Mouse (Mus musculus): ENCODE data around the gene Dlgap4. TPM values are rescaled to one million over a fixed set of nuclear protein-coding genes. Genes with fewer than 3 reads are reported as not detected.

Gene Dlgap4
- polyA plus RNA-seq, 1 experiment from 2014 or later: 10.4 TPM

GRCm38 (mm10) chr2:156642931-156643330, 29.4 kb downstream of the Dlgap4 start:
- Histone ChIP-seq H3K36me3 (replicated peaks) (no peaks in the 10 kb centered on the region), H3K4me1 (replicated peaks) (no peaks in the 10 kb centered on the region), H3K4me2 (no peak overlapping the region), H3K9ac (no peak overlapping the region), H3K27ac (replicated peaks) (no peak overlapping the region), H3K27me3 (peaks cover 17% of the 10 kb centered on the region; the same call in 1 of the 2 replicates), H3K4me3 (replicated peaks) (no peak overlapping the region), H3K9me3 (replicated peaks) (no peaks in the 10 kb centered on the region)
- WGBS (ENCODE audit: insufficient replicate concordance): 16% methylated on average over 4 of the region's 4 CpGs
- ATAC-seq (ENCODE audit: insufficient read depth): no peak

DNA sequence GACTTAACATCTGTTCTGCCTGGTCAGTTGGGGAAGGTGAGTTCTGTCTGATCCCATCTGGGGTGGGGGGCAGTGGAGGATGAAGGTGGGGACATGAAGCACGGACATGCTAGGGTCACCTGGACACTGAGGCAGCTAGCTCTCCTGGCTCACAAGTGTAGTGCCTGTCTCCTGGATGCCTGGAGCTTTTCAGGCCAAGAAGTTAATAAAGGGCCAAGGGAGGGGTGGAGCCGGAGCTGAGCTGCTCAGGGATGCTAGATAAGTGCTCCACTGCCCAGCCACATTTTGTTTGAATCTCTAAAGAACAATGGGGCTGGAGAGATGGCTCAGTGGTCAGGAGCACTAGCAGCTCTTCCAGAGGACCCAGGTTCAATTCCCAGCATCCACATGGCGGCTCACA, 29.9 kb downstream of the Dlgap4 start:
- no peak overlapping the region for H3K4me2 ChIP-seq
- H3K9ac ChIP-seq: no peak overlapping the region
- no peaks in the 10 kb centered on the region for H3K36me3 ChIP-seq (replicated peaks)
- WGBS (ENCODE audit: insufficient replicate concordance): 37% methylated on average over 3 of the region's 3 CpGs
- H3K4me3 ChIP-seq (replicated peaks): no peak overlapping the region
- H3K27me3 ChIP-seq: peaks cover 17% of the 10 kb centered on the region; the same call in 1 of the 2 replicates
- ATAC-seq (ENCODE audit: insufficient read depth): no peak
- no peaks in the 10 kb centered on the region for H3K9me3 ChIP-seq (replicated peaks)
- no peaks in the 10 kb centered on the region for H3K4me1 ChIP-seq (replicated peaks)
- H3K27ac ChIP-seq (replicated peaks): no peak overlapping the region

DNA sequence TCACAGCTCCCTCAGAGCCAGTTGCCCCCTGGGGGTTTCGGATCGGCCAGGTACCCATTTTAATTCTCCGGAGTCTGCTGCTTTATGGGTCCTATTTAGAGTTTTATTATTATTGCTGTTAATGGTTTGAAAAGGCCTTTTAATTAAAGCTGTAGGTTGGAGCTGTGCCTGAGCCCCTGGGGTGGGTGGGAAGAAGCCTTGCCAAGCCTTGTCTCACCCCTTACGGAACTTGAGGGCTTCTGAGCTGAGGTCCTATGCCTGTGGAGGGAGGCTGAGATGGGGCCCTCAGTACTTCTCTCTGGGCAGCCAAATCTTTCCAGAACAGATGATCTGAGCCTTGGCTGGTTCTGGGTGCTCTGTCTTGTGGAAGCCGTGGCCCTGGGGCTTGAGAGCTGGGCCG, 31.6 kb downstream of the Dlgap4 start:
- Histone ChIP-seq H3K9ac (no peak overlapping the region), H3K36me3 (replicated peaks) (no peaks in the 10 kb centered on the region), H3K27me3 (peaks cover 12% of the 10 kb centered on the region; the same call in 1 of the 2 replicates), H3K4me3 (replicated peaks) (no peak overlapping the region), H3K27ac (replicated peaks) (no peak overlapping the region), H3K9me3 (replicated peaks) (no peaks in the 10 kb centered on the region), H3K4me2 (no peak overlapping the region), H3K4me1 (replicated peaks) (no peaks in the 10 kb centered on the region)
- no peak for ATAC-seq (ENCODE audit: insufficient read depth)
- WGBS (ENCODE audit: insufficient replicate concordance): 46% methylated on average over 6 of the region's 6 CpGs

- Histone ChIP-seq H3K4me2 (no peak overlapping the region), H3K4me3 (replicated peaks) (no peak overlapping the region), H3K27ac (replicated peaks) (no peak overlapping the region), H3K27me3 (peaks cover 15% of the 10 kb centered on the region; the same call in 1 of the 2 replicates), H3K9me3 (replicated peaks) (no peaks in the 10 kb centered on the region), H3K9ac (no peak overlapping the region), H3K36me3 (replicated peaks) (no peaks in the 10 kb centered on the region), H3K4me1 (replicated peaks) (no peaks in the 10 kb centered on the region)
- ATAC-seq (ENCODE audit: insufficient read depth): no peak
- 45% methylated on average over 5 of the region's 5 CpGs for WGBS (ENCODE audit: insufficient replicate concordance)
These were observed 33.4 kb downstream of the Dlgap4 start for GRCm38 (mm10) chr2:156646877-156647276.

GRCm38 (mm10) chr2:156648042-156648441, 34.5 kb downstream of the Dlgap4 start:
- Histone ChIP-seq H3K4me1 (replicated peaks) (no peaks in the 10 kb centered on the region), H3K9ac (no peak overlapping the region), H3K9me3 (replicated peaks) (no peaks in the 10 kb centered on the region), H3K27me3 (peaks cover 11% of the 10 kb centered on the region; the same call in 1 of the 2 replicates), H3K4me2 (no peak overlapping the region), H3K4me3 (replicated peaks) (no peak overlapping the region), H3K27ac (replicated peaks) (no peak overlapping the region), H3K36me3 (replicated peaks) (no peaks in the 10 kb centered on the region)
- WGBS (ENCODE audit: insufficient replicate concordance): 50% methylated on average over 5 of the region's 5 CpGs
- no peak; the same call in 1 of the 2 replicates for ATAC-seq (ENCODE audit: insufficient read depth)

- no peak for ATAC-seq (ENCODE audit: insufficient read depth)
- Histone ChIP-seq H3K4me3 (replicated peaks) (no peak overlapping the region), H3K9me3 (replicated peaks) (no peaks in the 10 kb centered on the region), H3K27me3 (peaks cover 4% of the 10 kb centered on the region; the same call in 1 of the 2 replicates), H3K9ac (no peak overlapping the region), H3K27ac (replicated peaks) (no peak overlapping the region), H3K4me2 (no peak overlapping the region), H3K4me1 (replicated peaks) (no peaks in the 10 kb centered on the region), H3K36me3 (replicated peaks) (no peaks in the 10 kb centered on the region)
- WGBS (ENCODE audit: insufficient replicate concordance): 60% methylated on average over 5 of the region's 5 CpGs
These were observed 35.9 kb downstream of the Dlgap4 start for GRCm38 (mm10) chr2:156649450-156649849.

DNA sequence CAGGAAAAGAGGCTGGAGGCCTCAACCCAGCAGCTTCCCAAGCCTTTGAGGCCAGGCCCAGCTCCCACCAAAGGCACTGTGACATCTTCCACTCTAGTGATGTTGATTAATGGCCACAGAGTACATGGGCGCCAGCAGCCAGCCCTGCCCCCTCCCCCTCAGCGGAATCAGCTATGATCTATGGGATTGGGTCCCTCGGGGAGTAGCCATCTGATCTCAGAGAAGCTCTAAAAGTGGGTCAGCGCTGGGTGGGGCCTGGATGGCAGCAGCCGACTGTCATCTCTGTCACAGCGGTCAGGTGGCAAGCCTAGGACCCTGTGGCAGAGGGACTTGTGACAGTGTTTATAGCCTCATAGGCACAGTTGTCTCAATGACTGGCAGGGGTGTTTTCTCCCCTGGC, 37.5 kb downstream of the Dlgap4 start:
- ATAC-seq (ENCODE audit: insufficient read depth): no peak
- 58% methylated on average over 6 of the region's 6 CpGs for WGBS (ENCODE audit: insufficient replicate concordance)
- Histone ChIP-seq H3K4me2 (no peak overlapping the region), H3K9ac (no peak overlapping the region), H3K27me3 (peaks cover 4% of the 10 kb centered on the region; the same call in 1 of the 2 replicates), H3K9me3 (replicated peaks) (no peaks in the 10 kb centered on the region), H3K27ac (replicated peaks) (no peak overlapping the region), H3K4me1 (replicated peaks) (no peaks in the 10 kb centered on the region), H3K36me3 (replicated peaks) (no peaks in the 10 kb centered on the region), H3K4me3 (replicated peaks) (no peak overlapping the region)

GRCm38 (mm10) chr2:156652841-156653240, 39.3 kb downstream of the Dlgap4 start:
- no peak overlapping the region for H3K9ac ChIP-seq
- no peak overlapping the region for H3K27ac ChIP-seq (replicated peaks)
- no peak overlapping the region for H3K4me3 ChIP-seq (replicated peaks)
- no peak for ATAC-seq (ENCODE audit: insufficient read depth)
- H3K27me3 ChIP-seq: peaks cover 4% of the 10 kb centered on the region; the same call in 1 of the 2 replicates
- H3K36me3 ChIP-seq (replicated peaks): no peaks in the 10 kb centered on the region
- no peaks in the 10 kb centered on the region for H3K9me3 ChIP-seq (replicated peaks)
- H3K4me2 ChIP-seq: no peak overlapping the region
- WGBS (ENCODE audit: insufficient replicate concordance): 6% methylated on average over 8 of the region's 8 CpGs
- H3K4me1 ChIP-seq (replicated peaks): no peaks in the 10 kb centered on the region

DNA sequence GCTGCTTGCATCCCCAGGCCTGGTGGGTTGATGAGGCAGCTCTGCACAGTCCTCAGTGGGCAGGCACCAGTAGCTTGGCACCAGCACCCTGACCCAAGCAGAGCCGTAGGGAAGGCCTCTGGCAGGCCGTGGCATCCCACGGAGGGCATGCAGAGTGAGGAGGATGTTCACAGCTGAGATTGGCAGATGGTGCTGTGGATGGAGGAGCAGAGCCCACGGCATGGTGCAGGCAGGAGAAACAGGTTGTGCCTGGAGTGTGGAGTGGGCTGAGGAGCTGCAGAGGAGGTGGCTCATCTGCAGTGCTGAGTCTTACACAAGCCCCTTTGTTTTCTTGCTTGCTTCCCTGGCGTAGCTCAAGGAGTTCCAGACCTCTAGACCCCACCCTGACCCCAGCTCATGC, 40.6 kb downstream of the Dlgap4 start:
- ATAC-seq (ENCODE audit: insufficient read depth): no peak

DNA sequence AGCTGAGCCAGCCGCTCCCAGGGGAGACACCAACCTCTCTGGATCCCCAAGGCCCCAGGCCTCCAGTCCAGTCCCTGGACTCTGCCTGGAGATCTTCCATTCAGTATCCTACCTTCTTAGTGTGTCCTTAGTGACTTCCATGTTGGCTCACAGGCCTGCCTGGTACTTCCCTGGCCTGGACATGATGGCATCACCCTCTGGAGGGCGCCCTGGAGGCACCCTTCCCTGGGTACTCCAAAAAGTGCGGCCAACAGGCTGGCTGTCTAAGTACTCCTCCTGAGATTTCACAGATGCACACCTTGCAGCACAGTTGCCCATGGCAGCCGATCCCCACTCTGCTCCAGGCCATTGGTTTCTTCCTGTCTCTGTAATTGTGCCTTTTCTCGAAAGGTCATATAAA, 42.1 kb downstream of the Dlgap4 start:
- Histone ChIP-seq H3K27me3 (peaks cover 4% of the 10 kb centered on the region; the same call in 1 of the 2 replicates), H3K4me1 (replicated peaks) (no peaks in the 10 kb centered on the region), H3K4me3 (replicated peaks) (no peak overlapping the region), H3K9ac (no peak overlapping the region), H3K9me3 (replicated peaks) (no peaks in the 10 kb centered on the region), H3K27ac (replicated peaks) (no peak overlapping the region), H3K4me2 (no peak overlapping the region), H3K36me3 (replicated peaks) (no peaks in the 10 kb centered on the region)
- no peak for ATAC-seq (ENCODE audit: insufficient read depth)
- 47% methylated on average over 5 of the region's 5 CpGs for WGBS (ENCODE audit: insufficient replicate concordance)

More for the DNA sequence above, 40.6 kb downstream of the Dlgap4 start:
- Histone ChIP-seq H3K4me3 (replicated peaks) (no peak overlapping the region), H3K27ac (replicated peaks) (no peak overlapping the region), H3K27me3 (peaks cover 4% of the 10 kb centered on the region; the same call in 1 of the 2 replicates), H3K36me3 (replicated peaks) (no peaks in the 10 kb centered on the region), H3K4me1 (replicated peaks) (no peaks in the 10 kb centered on the region), H3K4me2 (no peak overlapping the region), H3K9ac (no peak overlapping the region), H3K9me3 (replicated peaks) (no peaks in the 10 kb centered on the region)
- whole genome bisulfite sequencing (ENCODE audit: insufficient replicate concordance): 60% methylated on average over 5 of the region's 5 CpGs

GRCm38 (mm10) chr2:156657522-156657921, 44.0 kb downstream of the Dlgap4 start:
- no peak overlapping the region for H3K4me2 ChIP-seq
- 67% methylated on average over 8 of the region's 8 CpGs for WGBS (ENCODE audit: insufficient replicate concordance)
- no peaks in the 10 kb centered on the region for H3K4me1 ChIP-seq (replicated peaks)
- no peak overlapping the region for H3K4me3 ChIP-seq (replicated peaks)
- no peaks in the 10 kb centered on the region for H3K36me3 ChIP-seq (replicated peaks)
- no peak overlapping the region for H3K27ac ChIP-seq (replicated peaks)
- H3K9ac ChIP-seq: no peak overlapping the region
- no peaks in the 10 kb centered on the region for H3K27me3 ChIP-seq
- ATAC-seq (ENCODE audit: insufficient read depth): no peak
- no peaks in the 10 kb centered on the region for H3K9me3 ChIP-seq (replicated peaks)

DNA sequence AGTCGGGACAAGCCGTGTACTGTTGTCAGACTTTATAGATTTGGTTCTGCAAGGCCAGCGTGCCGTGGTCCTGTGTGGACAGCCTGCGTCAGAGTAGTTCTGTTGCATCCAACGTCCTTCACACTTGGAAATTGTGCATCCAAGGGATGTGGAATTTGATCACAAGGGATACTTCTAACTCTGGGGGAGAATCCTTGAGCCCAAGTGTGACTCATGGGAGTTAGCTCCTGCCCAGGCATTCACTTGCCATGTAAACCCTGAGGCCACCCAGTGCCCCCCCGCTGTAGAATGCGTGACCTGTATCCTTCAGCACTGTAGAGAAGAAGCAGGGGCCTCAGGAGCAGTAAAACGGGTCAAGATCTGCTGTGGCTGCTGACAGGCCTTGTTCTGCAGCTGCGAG, 44.7 kb downstream of the Dlgap4 start:
- Histone ChIP-seq H3K4me3 (replicated peaks) (no peak overlapping the region), H3K9ac (no peak overlapping the region), H3K9me3 (replicated peaks) (no peaks in the 10 kb centered on the region), H3K4me1 (replicated peaks) (no peaks in the 10 kb centered on the region), H3K27me3 (no peaks in the 10 kb centered on the region), H3K4me2 (no peak overlapping the region), H3K36me3 (replicated peaks) (no peaks in the 10 kb centered on the region), H3K27ac (replicated peaks) (no peak overlapping the region)
- no peak for ATAC-seq (ENCODE audit: insufficient read depth)
- WGBS (ENCODE audit: insufficient replicate concordance): 70% methylated on average over 10 of the region's 10 CpGs

All from liver, embryonic 15.5 days (tissue).